Mouse (Mus musculus) lung, postnatal 36 days (tissue): Measurements from ENCODE around the gene Galnt10.

Experiments used
- DNase-seq: peaks from one replicate; pipeline ENCODE4 v3.0.0; 2022; ENCODE audit warnings: mixed read lengths

Gene Galnt10

DNA sequence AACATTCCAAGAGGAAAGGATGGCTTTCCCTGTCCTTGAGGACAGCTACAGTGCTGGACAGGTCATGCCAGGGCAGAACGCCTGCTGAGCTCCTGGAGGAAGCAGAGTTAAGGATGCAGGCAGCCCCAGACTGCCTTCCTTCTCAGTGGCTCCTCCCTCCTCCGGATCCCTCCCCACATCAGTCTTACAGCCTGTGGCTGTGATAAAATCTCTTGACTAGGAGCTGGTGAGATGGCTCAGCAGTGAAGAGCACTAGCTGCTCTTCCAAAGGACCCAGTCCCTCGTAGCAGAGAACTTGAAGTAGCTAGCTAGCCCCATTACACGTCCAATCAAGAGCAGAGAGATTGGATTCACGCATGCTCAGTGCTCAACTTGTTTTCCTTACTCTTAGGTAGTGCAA, 15.6 kb downstream of the Galnt10 start:
- peak; percentile 27 for DNase-seq

DNA sequence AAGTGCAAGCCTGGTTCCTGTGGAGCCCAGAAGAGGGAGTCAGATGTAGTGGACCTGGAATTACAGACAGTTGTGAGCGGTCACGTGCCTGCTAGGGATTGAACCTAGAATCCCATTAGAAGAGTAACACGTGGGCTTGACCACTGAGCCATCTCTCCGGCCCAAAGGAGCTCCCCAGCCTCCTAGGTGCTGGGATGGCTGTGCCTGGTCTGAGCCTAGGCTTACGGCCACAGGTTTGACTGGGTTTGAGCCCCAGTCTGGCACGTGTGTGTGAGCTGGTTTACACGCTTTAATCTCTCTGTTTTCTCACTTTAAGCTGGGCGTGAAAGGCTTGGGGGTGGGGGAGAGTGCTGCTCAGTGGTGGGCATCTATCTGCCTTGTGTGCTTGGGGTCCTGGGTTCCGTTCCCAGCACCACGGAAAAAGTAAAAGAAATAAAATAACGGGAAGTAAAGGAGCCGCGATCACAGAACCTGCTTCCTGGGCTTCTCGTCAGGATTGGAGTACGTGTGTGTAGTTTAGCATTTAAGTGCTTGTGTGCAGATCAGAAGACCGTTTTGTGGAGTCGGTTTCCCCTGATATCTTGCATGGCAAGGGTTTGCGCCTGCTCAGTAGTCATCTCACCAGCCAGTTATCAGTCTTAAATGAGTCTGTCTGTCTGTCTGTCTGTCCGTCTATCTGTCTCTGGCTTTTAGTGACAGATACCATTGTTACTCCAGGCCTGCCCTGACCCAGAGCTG, 16.4 kb downstream of the Galnt10 start:
- no peak for DNase-seq

DNA sequence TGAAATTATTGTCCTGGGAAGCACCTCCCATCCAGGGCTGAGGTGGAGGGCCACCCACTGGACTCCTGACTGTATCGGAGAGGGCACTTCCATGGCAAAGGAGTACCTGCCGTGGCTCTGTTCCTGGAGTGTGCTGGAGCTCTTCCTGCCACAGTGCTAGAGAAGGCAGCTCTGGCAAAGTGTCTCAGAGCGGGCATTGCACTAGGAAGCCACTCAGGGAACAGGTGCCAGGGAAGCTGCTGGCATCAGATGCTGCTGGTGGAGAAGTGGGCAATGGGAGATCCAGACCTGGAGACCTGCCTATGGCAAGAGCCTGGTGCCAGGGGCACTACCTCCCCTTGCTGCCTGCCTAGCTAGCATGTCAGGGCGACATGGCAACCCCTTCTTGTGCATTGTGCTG, 17.0 kb downstream of the Galnt10 start:
- no peak for DNase-seq

DNA sequence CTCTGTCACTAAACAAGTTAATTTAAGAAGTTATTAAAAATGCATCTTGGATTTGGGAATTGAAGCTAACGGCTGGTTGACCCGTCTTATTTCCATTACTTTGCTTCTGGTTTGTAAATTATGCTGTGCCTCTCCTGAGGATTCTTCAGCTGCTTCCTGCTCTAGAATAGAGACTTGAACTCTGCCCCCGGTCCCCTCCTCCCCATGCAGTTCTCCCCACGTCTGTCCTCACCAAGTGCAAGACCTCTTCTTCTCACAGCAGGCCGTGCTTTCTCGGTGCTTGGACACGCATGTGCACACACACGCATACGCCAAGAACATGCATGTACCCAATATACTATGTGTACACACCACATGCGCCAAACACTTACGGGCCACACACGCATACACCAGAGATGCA, 18.0 kb downstream of the Galnt10 start:
- DNase-seq, result no peak

DNA sequence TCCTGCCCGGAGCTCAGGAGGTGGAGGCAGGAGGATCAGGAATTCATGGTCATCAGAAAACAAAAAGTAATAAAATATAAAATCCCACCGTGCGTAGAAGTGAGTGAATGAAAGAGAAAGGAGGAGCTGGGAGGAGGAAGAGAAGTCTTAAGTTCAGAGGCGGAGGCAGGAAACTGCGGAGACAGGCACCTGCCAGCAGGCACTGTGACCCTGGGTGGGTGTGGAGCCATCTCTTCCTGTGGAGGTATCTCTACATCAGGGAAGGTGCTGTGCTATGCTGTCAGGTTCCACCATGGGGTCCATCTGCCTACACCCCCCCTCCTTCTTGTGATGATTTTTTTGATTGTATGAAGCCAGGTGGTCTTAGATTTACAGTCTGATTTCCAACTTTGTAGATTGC, 19.5 kb downstream of the Galnt10 start:
- no peak for DNase-seq

DNA sequence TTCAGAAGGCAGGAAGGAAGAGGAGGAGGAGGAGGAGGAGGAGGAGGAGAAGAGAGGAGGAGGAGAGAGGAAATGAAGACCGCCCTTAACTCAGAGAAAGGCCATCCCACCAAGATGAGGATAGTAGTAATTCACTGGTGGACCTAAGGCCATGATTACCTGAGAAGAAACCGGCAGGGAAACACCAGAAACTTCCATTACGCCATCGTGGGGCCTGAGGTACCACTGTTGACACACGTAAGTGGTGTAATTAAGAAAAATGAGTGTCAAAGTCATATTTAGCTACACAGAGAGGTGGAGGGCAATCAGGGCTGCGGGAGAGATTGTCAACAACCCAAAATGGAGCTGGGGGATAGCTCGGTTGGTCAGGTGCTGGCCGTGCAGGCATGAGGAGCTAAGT, 23.0 kb downstream of the Galnt10 start:
- no peak for DNase-seq

DNA sequence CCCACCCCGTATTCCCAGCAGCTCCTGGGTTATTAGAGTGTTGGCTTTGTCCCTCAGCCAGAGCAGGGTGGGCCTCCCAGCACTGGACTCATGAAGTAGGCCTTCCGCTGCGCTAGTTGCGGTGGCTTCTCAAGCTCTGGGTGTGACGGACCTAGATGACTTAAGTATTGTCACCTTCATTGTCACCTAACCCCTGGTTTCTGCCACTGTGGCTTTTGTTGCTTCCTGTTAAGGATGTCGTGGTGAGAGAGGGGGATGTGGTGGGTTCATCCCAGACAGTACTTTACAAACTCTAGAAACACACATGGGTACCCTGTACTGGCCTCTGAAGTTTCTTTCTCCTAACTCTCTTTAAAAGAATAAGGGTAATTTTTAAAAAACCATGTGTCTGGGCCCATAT, 24.3 kb downstream of the Galnt10 start:
- no peak for DNase-seq

DNA sequence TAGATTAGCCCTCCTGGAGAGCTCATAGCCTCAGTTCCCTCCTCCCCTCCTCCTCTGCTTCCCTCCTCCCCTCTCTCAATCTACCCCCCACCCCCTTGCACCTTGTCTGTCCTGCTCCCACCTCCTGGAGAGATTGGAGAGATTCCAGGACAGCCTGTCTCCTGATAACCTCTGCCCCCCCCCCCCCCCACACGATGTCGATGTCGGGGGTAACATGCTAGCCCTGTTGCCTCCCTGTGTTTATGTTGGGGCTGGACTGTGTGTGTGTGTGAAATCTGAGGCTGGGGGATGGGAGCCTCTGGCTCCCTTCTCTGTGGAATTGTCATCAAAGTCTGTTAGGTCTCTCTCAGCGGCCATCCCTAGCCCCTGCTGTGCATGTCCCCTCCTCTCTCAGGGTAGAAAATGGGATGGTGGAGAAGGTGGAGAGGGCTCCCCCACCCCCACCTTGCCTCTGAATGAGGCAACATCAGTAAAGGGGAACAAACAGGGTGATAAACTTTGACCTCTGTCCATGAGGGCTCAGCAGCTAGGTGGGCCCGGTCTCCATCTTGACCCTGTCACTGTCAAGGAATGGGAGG, 26.0 kb downstream of the Galnt10 start:
- no peak for DNase-seq

DNA sequence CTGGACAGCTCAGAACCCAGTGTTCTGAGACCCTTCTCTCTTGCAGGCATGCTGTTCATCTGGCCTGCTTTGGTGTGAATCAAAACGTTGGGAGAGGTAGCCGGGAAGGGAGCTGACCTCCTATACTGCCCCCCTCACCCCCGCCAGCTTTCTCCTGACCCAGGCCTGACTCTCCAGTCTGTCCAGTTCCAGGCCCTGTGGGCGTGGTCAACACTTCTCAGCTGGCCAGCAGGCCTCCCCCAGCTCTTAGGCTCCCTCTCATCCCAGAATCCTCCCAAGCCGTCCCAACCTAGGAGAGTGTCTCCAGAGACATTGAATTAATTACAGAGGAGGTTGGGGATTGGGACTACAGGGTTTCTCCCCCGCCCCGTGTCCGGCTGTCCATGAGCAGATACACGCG, 26.6 kb downstream of the Galnt10 start:
- no peak for DNase-seq

DNA sequence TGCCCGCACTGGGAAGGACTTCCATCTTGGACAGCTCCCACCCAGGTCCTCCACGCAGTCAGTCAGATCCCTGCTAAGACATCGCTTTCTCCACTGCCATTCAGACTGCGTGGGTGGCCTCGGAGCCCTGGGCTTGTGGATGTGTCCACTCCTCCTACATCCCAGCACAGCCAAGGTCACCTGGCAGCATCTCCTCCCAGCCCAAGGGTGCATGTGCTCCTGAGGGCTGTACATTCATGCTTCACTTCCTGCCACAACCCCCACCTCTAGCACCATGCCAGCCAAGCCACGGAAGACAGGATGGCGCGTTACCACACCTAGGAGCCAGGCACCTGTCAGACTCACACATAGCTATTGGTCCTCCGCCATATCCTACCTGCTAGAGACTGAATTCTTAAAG, 27.8 kb downstream of the Galnt10 start:
- DNase-seq, result no peak

DNA sequence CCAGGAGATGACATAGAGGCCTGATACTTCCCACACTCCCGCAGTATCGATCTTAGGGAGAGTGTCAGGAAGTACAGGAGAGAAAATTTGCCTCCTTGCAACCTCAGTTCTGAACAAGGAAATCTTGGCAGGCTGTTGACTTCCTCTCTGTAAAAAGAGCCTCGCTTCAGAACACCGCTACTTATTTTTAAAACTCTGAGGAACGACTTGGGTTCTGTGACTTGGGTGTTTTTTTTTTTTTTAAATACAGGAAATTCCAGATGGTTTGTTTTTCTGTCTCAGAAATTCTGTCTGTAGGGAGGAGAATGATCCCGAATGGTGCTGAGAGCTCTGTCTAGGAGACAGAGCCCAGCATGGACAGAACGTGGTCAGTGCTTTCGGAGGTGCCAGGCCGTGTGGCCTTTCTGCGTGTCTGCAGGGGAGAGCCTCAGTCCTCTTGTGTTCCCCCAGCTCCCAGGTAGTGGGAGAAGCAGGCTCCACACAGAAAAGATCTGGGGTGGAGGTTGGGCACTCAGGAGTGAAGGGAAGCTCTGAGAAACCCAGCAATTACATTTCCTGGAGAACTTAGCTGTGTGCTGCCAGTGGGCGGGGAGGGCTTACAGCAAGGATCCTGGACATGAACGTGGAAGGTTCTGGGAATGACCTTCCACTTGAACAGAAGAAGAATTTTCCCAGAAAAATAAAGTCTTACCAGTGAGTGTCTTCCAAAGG, 28.9 kb downstream of the Galnt10 start:
- DNase-seq, result no peak

DNA sequence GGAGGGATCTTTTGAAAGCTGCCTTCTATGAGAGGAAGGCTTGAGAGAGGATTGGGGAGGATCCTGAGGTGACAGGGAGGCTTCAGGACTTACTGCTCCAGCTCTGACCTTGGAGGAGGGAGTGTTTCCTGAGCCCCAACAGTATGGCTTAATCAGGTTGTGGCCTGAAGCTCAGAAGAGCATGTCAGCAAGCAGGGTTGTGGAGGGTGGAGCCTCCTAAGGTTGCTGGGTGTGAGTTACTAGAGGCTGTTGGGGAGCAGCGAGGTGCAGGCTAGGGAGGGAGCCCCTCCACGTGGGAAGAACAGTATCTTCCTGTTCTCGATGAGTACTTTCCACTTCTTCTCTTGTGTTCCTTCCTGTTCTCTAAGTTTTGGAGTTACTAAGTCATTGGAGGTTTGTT, 32.0 kb downstream of the Galnt10 start:
- no peak for DNase-seq

DNA sequence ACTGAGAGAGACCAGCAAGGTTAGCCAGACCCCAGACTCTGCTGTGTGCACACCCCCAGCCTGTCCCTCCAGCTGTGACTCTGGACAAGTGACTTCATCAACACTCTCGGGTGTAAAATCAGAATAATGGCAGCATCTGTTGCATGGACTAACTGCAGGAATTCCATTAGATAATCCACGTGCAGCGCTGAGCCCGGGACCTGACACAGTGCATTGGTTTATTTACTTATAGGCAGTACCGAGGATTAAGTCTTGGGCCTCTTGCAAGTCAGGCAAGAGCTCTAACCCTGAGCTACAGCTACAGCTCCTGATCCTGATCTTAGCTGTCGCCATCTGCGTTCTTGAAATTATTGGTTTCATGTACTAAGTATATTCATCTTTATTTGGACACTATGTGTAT, 37.3 kb downstream of the Galnt10 start:
- DNase-seq, result no peak

DNA sequence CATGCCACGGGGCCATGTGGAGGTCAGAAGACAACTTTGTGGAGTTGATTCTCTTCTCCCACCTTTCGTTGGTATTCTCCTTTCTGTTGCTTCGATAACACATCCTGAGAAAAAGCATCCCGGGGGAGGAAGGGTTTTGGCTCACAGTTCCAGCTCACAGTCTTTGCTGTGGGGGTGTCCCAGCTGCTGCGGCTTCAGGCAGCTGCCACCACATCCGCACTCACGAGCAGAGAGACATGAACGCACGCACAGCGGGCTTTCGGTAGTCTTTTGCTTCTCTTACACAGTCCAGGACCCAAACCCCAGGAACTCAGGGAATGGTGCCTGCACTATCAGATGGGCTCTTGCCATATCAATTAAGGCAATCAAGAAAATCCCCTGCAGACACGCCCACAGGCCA, 37.9 kb downstream of the Galnt10 start:
- DNase-seq, result no peak

DNA sequence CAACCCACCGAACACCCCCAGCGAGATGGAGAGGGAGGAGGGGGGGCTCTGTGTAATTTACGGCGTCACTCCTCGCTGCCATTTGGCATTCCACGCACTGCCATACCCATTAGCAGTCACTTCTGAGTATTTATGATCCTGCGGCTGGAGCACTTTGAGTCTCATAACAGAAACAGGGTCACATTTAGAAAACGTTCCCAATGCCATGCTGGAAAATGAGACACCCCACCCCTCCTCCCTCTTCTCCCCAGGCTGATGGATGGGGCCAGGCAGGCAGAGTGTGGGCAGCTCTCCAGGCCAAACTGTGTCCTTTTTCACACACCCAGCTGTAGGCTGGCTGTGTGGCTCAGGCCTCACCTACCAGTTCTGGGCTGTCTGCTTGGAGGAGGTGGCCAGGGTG, 38.7 kb downstream of the Galnt10 start:
- no peak for DNase-seq

DNA sequence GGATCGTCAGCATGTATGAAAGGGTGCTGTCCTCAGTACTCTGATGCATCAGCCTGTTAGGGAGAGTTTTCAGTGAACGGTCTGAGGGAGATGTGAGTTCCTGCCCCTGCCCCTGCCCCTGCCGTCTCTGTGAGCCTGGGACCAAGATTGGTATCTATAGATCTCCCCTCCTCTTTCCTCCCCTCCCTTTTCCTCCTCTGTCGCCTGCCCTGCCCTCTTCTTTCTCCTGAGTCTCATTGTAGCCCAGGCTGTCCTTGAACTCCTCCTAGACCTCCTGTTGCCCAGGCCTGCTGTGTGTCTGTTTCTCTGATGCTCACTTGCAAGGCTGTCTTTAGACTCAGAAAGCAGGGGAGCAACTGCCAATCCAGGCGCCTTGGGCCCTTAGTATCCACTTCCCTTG, 39.6 kb downstream of the Galnt10 start:
- peak; percentile 18 for DNase-seq

DNA sequence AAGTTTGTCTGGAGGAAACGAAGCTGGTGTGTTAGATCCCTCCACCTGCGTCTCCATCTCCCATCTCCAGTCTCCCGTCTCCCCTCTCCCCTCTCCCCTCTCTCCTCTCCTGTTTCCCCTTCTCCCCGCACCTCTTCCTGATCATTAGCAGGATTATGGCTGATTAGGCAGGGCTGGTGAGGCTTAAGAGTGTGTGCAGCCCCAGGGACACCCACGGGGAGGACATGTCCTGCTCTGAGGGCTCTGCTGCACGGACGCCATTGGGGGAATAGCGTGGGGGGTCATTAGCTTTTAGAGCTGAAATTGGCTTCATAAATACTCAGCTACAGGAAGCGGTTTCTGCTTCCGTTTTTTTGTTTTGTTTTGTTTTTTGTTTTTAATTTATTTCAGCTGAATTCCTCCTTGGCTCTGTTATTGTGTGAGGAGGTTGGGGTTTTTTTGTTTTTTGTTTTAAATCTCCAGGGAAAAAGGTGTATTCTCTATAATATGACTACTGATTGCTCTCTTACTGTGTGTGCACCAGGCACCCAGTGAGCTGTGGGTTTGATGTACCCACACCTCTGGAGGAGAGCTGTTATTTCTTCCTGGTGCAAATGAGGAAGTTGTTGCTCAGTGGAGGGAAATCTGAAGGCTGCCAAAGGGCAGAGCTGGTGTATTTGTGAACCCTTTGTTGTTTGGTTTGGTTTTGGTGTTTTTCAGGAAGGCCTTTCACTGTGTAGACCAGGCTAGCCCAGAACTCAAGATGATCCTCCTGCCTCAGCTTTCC, 40.6 kb downstream of the Galnt10 start:
- DNase-seq, result peak; percentile 52

DNA sequence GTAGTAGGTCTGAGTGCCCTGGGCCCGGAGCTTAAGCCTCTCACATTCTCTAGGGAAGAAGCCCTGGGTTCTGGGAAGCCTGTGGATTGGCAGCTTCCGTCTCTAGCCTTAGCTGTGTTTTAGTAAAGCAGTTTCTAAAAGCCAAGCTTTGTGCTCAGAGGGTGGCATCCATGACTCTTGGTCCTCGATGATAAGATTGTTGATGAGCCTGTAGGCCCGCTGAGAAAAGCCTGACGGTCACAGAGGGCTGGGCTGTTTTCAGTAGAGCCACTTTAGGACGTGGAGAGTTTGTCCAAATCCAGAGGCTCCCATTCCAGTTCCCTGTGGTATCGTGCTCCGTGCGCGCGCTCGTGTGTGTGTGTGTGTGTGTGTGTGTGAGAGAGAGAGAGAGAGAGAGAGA, 41.6 kb downstream of the Galnt10 start:
- no peak for DNase-seq

DNA sequence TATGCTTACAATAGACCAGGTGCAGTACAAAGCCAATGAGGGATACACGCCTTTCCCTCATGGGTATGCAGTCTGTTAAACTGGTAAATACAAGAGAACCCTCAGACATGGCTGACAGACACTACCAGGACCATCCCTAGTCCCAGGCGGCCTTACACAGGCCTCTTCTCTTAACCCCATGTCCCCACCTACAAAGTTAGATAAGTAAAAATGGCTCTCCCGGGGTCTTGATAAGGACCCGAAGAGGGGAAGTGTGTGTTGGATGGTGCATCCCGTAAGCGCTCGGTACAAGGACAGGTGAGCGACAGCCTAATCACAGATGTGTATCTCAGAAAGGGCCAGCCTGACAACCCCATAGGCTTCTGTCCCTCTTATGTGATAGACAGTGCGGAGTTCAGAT, 42.0 kb downstream of the Galnt10 start:
- no peak for DNase-seq

DNA sequence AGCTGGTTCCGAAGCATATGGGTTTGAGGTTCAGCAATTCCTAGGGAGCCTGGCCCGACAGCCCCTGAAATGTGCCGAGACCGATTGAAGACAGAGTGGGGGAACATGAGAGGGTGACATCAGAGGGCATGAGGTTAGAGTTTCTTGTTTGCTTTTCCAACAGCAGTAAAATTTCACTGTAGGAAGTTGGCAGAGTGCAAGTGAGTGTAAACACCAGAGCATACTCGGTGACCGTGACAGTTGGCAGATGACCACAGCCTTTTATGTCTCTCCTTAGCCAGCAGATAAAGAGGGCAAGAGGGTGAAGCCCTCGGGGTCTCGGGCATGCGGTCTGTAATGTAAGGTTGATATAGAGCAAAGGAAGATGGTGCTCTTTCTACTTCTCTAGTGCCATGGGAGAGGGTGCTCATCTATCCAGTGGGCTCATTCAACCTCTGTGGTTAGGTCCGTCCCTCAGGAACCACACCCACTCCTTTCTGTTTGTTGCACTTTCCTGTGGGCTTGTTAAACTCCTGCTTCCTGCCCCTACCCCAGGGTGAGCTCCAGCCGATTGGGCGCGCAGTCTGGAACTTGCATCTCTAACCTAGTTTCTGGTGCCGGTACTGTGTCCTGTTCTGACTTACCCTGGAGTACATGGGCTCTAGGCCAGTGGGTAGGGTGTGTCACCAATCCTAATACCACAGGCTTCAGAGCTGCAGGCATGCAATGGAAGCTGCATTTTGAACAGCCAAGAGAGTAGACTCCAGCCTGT, 43.1 kb downstream of the Galnt10 start:
- DNase-seq, result peak; percentile 68

DNA sequence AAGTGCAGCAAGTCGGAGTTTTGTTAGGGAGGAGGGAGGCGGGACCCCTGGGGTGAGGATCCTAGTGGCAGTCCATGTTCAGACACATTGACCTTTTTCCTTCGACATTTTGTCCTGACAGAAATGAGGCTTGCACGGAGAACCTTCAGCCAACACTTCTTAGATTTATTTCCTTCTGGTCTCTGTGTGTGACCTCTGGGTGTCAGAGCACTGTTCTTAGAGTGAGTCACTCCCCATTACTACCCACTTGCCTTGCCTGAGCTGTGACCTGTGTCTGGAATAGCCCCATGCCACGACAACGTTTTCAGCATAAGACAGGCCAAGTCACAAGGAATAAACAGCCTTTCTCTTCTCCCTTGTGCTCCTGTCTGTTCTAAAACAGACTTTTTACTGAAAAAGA, 44.6 kb downstream of the Galnt10 start:
- peak; percentile 39 for DNase-seq

DNA sequence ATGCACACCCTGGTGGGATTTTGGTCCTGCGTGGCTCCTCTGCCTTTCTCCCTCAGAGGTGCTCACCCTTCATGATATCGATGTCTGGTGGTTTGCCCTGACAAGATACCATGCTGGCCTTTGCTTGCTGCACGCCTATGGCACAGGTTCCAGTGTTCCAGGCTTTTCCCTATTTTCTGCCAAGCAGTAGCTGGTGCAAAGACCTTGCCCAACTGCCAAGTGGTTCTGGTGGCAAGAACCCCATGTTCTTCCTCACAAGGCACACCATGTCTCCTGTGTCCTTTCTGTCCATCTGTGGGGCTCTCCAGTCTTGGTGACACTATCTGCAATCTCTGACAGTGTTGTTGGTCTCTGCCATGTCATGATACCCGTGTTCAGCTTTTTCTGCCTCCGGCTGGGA, 45.6 kb downstream of the Galnt10 start:
- DNase-seq, result no peak

DNA sequence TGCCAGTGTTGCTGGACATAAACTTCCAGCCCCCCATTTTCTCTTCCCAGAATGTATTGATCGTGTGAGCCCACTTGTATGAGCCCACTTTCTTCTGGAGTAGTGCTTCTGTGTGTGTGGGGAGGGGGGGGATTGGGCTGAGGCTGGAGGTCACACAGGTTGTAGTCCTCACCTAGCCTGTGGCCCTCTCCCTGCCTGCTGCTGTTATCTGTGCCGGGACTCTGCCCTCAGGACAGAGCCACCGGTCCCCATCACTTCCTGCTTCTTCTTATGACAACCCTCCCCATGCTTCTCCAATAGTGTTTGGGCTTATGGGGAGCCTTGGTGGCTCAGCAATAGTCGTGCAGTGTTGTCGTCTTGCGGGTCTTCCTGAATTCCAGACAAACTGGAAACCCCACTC, 46.7 kb downstream of the Galnt10 start:
- DNase-seq, result no peak
